Mouse (Mus musculus) heart, adult 18-20 months (tissue): ENCODE measurements at regions not wholly inside any gene's neighbourhood (a gene's known extent, or its start where the extent isn't known, plus 50 kb on each side); places are given as distances from the start of the nearest gene placed in this dataset.

Experiments
- DNase-seq, 2 experiments: peaks; one replicate each; pipeline ENCODE4 v3.0.0; 2021 to 2022; ENCODE audit warnings: mixed read lengths in 1 of 2

GRCm38 (mm10) chr6:100046186-100046990 lies 240.9 kb downstream of the Rybp start:
- DNase-seq = no peak

DNA sequence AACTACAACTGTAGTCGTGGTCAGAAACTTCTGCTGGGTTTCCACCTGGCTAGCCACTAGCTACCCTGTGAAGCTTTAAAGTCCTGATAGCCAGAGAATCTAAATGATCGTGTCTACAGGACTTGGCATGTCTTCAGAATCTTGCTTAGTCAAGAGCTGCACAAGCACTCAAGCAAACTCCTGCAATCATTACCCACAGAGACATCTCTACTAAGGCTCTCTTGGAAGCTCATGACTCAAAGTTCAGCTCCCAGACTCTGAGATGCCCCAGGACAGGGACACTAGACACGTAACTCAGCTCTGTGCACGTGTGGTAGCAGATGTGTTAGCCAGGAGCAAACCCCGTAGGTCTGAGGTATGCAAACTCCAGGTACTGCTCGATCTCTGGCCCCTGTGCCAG lies 242.2 kb downstream of the Rybp start:
- DNase-seq = no peak

- DNase-seq = no peak
Observed at GRCm38 (mm10) chr6:100041161-100041560, 246.1 kb downstream of the Rybp start.

DNA sequence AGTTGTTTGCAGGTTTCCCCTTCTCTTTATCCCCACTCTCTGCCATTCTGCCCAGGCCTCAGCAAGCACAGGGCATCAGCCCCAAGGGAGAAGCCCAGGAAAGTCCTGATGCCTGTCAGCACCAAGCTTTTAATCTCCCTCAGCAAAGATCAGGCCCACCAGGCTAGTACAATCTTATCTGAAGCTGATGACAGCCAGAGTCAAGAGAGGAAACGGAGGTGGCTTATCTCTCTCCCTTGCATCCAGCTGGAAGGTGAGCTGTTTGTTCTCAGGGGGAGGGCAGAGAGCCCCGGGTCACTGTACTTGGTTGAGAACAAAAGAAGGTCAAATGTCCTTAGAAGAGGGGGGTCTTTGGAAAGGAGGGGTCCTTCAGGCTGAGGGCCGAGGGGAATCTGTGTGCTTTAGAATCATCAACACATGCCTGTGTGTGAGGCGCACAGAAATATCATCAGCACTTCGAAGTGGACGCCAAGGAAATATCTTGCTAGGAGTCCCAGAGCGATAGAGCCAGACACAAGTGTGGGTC lies 246.8 kb downstream of the Rybp start:
- DNase-seq = no peak

- no peak for DNase-seq
Observed at GRCm38 (mm10) chr6:100032701-100033100, 254.6 kb downstream of the Rybp start.

- DNase-seq = no peak
Observed at GRCm38 (mm10) chr6:100030522-100030921, 256.8 kb downstream of the Rybp start.

- DNase-seq = no peak
Observed at GRCm38 (mm10) chr6:100030010-100030409, 257.3 kb downstream of the Rybp start.

DNA sequence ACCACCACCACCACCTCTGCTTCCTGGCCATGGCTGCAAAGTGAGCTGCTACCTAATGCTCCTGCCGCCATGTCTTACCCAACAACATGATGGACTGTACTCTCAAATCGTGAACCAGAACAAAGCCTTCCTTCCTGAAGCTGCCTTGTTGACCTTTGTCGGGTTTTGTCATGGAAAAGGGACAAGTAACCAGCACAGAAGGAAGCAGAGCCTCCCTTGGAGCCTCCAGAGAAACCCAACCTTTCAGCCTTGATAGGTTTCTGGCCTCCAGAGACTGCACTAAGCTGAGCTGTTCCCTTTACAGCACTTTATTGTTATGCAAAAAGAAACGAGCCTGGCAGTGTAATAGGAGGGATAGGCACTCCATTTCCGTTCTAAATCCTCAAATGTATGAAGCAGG lies 259.8 kb downstream of the Rybp start:
- no peak for DNase-seq

- DNase-seq = no peak
Observed at GRCm38 (mm10) chr6:100025531-100025951, 261.7 kb downstream of the Rybp start.

GRCm38 (mm10) chr6:100023434-100024095 lies 263.7 kb downstream of the Rybp start:
- no peak for DNase-seq

DNA sequence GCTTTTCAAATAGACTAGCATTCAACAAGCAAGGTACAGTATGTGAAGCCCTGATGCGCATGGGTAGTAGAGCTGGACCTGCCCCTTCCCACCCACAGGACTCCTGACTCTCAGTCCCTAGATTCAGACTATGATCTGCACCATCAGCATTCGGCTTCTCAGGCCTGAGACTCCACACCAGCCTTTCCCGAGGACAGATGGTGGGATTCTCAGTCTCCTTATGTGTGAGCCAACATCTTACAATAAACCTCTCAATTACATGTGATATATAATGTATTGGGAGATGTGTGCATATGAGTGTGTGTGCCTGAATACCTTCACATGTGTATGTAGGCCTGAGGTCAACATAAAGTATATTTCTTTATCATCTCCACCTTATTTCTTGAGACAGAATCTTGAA lies 268.3 kb downstream of the Rybp start:
- no peak for DNase-seq

GRCm38 (mm10) chr6:100013949-100014348 lies 273.3 kb downstream of the Rybp start:
- peak; percentile 29 to 68 for DNase-seq

DNA sequence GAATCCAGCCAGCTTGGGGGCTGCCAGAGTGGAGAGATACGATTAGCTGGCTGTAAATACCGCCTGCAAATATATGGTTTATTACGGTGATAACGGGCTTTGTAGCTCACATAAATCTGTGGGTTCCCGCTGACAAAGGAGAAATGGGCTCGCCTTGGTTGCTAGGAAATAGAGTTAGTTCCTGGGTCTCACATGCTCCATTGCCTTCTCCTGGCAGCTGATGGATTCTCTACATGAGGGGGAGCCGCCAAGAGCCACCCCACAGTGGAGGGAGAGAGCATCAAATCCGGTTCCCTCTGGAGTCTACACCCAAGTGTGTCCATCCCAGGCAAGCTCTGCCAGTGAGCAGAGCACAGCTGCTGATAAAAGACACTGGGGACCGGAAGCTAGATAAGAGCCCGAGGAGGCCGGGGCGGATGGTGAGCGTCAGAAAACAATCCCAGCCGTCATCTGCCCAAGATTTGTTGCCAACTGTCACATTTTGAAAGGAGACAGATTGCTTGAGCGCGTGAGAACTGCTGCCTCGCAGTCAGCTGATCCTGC lies 275.7 kb downstream of the Rybp start:
- peak; percentile 88 to 89 for DNase-seq

DNA sequence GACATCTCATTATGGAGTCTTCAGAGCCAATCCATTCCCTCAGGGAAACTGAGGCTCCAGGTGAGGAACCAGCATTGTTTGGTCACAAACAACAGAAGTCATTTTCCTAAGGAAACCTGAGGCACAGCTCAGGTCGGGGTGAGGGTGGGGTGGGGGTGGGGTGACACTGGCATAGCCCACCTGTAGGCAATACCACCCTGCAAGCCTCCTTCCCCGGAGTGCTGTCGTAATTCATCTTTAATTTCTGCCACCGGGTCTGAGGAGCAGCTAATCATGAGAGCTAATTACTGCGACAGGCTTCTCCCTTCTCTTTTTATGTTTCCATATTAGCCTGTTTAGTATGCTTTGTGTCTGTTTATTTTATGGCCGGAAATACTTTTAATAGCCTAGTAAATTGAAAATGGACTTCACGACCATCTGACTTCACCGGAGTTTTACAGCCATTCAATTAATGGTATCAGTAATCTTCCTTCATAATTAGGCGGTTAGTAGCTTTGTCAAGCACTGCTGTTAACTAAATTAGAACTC lies 276.3 kb downstream of the Rybp start:
- no peak for DNase-seq

DNA sequence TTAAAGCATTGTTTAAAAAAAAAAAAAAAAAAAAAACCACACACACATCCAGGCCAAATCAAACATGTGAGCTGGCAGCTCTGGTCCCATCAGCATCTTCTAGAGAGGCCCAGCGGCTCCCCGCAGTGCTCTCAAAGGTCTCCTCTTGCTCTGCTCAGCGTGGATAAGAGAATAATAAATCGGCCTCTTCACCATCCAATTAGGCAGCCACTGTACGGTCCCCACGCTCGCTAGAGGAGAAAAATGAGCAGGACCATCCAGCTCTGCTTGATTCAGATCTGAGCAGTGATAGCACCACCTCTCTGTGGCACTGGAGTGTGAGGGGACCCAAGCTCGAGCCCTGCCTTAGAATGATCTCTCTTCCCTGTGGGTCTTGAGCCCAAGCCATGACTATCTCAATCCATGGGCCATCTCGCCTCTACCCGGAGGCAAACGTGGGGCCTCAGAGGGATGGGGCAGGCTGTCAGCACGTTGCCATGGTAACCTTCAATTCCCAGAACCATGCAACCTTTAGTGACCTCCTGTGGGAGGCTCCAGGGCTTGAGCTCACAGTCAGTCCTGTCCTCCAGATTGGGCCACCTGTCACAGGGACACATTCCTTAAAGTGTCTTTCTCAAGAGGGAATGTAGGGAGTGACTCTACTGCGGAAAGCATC lies 273.6 kb upstream of the Prok2 start:
- DNase-seq = no peak

- DNase-seq = no peak
Observed at GRCm38 (mm10) chr6:99995970-99996956, 270.1 kb upstream of the Prok2 start.

GRCm38 (mm10) chr6:99994026-99994425 lies 267.8 kb upstream of the Prok2 start:
- DNase-seq = no peak

GRCm38 (mm10) chr6:99991079-99991478 lies 264.9 kb upstream of the Prok2 start:
- DNase-seq = peak; percentile 81 to 87

GRCm38 (mm10) chr6:99990604-99991003 lies 264.4 kb upstream of the Prok2 start:
- no peak for DNase-seq

DNA sequence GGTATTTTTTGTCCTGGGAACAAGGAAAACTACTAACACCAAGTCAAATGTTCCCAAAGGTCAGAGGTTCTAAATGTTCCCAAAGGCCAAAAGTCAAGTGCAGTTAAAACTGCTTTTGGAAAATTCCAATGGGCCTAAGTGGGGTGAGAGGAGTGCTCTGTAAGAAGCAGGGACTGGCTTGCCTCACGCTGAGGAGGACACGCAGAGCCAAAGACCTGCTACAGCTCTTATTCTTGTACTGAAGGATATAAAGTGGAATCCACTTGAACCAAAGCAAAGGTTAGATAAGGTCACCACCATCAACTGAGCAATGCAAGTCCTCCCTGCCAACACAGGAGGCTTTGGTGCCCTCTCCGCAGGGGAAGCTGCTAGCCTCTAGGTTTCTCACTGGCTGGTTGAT lies 260.3 kb upstream of the Prok2 start:
- DNase-seq = peak in 1 of 2 experiments; percentile 4

GRCm38 (mm10) chr6:99985322-99985721 lies 259.1 kb upstream of the Prok2 start:
- DNase-seq = no peak
